ENCODE assay signal across 9 mouse cellular contexts in genomic region chr4:46029552-46029951, GRCm38 (mm10). TPM values are rescaled to one million over a fixed set of nuclear protein-coding genes. Genes with fewer than 3 reads are reported as not detected.
DNase-seq lines count a peak whose midpoint lies in the region.
"Had no signal": no experiment of that assay in that cellular context is flagged by ENCODE, and none has a peak within 500 bp of the region (broad histone marks: within the 10 kb centered on the region; RNA-seq: fewer than 3 reads in every experiment).

No protein-coding gene starts in this region.

- DNase-seq in cerebellum, postnatal 25 days, result peak; percentile 47 to 69
- DNase-seq in cerebellum, adult 11-12 months, result no peak
- peak; percentile 42 for DNase-seq in left cerebral cortex, postnatal 4 days
- no peak for DNase-seq in left cerebral cortex, adult 9 months (ENCODE audit: low spot score in 2 of 2)
- DNase-seq in embryo, embryonic 9.5 days (ENCODE audit: extremely low spot score), result peak; percentile 32
- peak; percentile 60 for DNase-seq in lung, postnatal 25 days (ENCODE audit: low spot score)
- no peak for DNase-seq in natural killer cell, adult 2 months (ENCODE audit: low spot score in 2 of 2)
- no peak for DNase-seq in cerebellum, adult 9-11 months
- DNase-seq: liver, embryonic 13.5 days had no signal

- intact Hi-C loops in left cerebral cortex, postnatal 4 days (cut with DNase I), result no loop called here

RNA-seq across cellular contexts. Expression of gene Tmod1, which starts 9.2 kb away (rescaled TPM):
- 1 to 10 TPM; 2.4 to 3.4 TPM for total RNA-seq in left cerebral cortex, postnatal 4 days (2021)

Comparison
In these comparisons a context has a peak if more than half of its experiments do, and no peak if none do; other contexts are left out.
1. DNase-seq: peak in cerebellum, postnatal 25 days (2 of 2), left cerebral cortex, postnatal 4 days (single experiment), embryo, embryonic 9.5 days (single experiment) and lung, postnatal 25 days (single experiment); none in cerebellum, adult 11-12 months (single experiment), left cerebral cortex, adult 9 months (0 of 2), natural killer cell, adult 2 months (0 of 2) and cerebellum, adult 9-11 months (single experiment).